Mouse (Mus musculus) MEL (cell line): ENCODE data around the gene Slc45a1.

ENCODE experiments used
- TBP ChIP-seq: IDR thresholded peaks from 2 replicates; pipeline ENCODE4 v1.8.0; 2011; ENCODE audit warnings: low read depth, low read length, improper control_type of control experiment
- ZKSCAN1 ChIP-seq: IDR thresholded peaks from 2 replicates; pipeline ENCODE4 v1.6.1; 2012; ENCODE audit warnings: low read depth, mild to moderate bottlenecking, inconsistent platforms, low read length, improper control_type of control experiment, moderate library complexity

- TF ChIP-seq TBP: no peak
- TF ChIP-seq ZKSCAN1: no peak
These were observed 7.7 kb downstream of the Slc45a1 start for GRCm38 (mm10) chr4:150644299-150644698.
